Mouse (Mus musculus) cerebellum, adult 11-12 months (tissue): ENCODE measurements around the gene Shb.
"Not testable (repeated sequence)": the region's sequence is repeated elsewhere in the genome, so short reads cannot be mapped to it uniquely, and the experiment has no call there.

Experiments
- DNase-seq: peaks from one replicate; pipeline ENCODE4 v3.0.0; 2022

Gene Shb

DNA sequence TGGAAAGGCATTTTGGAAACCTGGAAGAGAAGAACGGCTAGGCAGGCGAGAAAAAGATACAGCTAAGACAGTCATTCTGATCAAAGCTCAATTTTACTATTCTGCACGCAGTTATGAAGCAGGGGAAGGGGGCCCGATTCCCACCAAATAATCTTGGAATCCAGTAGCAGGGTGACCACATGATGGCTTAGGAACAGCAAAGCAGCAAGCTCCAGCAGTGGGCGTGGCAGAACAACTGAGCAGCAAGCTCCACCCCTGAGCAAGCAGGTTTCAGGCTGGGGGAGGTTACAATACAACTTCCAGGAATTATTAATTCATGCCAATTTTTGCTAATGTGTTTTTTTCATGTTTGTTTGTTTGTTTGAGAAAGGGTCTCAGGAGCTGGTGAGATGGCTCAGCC, 145.0 kb downstream of the Shb start:
- DNase-seq, result not testable (repeated sequence)

- not testable (repeated sequence) for DNase-seq
Observed at GRCm38 (mm10) chr4:45382133-45382532, 150.1 kb downstream of the Shb start.

DNA sequence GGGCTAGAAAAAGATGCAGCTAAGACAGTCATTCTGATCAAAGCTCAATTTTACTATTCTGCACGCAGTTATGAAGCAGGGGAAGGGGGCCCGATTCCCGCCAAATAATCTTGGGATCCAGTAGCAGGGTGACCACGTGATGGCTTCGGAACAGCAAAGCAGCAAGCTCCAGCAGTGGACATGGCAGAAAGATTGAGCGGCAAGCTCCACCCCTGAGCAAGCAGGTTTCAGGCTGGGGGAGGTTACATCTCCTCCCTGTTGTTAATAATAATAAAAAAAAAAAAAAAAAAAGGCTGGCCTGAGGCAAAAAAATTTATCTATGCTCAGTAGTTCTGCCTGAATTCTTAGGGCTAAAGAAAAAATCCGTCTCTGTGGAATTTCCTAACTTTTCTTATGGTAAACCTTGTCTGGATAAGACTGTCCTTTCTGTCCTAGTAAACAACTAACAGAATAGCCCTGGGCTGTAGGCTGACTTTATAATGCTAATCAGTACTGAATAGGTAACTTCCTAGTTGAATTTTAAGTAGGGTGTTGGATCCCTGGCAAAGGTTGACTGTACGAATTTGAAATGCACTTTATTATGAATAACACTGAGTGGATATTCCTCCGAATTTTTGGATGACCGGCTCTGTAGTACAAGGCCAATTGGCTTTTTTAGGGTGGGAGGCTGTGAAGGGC, 151.2 kb downstream of the Shb start:
- not testable (repeated sequence) for DNase-seq

GRCm38 (mm10) chr4:45376573-45376972, 155.7 kb downstream of the Shb start:
- no peak for DNase-seq

DNA sequence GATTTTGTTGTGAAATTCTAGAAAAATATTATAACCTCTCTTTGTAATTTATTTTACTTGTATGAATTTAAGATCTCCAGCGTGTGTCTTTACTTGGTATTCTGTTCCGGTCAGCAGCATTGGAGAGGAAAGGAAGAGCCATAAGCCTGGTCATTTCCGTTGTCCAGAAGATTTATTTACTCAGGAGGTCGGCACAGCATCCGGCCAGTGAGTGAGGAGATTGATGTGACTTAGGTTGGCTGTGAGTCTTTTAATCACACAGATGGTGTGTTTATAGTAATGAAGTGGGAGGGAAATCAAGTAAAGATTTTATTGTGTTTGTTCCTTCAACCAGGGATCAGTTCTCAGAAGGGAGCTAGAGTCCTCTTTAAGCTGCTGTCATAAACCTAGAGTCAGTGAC, 157.4 kb downstream of the Shb start:
- no peak for DNase-seq
